Mouse (Mus musculus): ENCODE measurements around the gene Lamp2. TPM values are rescaled to one million over a fixed set of nuclear protein-coding genes. Genes with fewer than 3 reads are reported as not detected.
A peak's percentile ranks its signal among the peaks of the same experiment; 100 is the strongest.
"Not testable (repeated sequence)": the region's sequence is repeated elsewhere in the genome, so short reads cannot be mapped to it uniquely, and the experiment has no call there.

The Lamp2 gene
- total RNA-seq (2014; rRNA removed; ENCODE audit: low replicate concordance) (135 and 142 TPM in 2 replicates), polyA plus RNA-seq (2015; fragmentation: Nextera tagmentation; extraction: Ambion mirVana) (111 and 113 TPM in 2 replicates)

DNA sequence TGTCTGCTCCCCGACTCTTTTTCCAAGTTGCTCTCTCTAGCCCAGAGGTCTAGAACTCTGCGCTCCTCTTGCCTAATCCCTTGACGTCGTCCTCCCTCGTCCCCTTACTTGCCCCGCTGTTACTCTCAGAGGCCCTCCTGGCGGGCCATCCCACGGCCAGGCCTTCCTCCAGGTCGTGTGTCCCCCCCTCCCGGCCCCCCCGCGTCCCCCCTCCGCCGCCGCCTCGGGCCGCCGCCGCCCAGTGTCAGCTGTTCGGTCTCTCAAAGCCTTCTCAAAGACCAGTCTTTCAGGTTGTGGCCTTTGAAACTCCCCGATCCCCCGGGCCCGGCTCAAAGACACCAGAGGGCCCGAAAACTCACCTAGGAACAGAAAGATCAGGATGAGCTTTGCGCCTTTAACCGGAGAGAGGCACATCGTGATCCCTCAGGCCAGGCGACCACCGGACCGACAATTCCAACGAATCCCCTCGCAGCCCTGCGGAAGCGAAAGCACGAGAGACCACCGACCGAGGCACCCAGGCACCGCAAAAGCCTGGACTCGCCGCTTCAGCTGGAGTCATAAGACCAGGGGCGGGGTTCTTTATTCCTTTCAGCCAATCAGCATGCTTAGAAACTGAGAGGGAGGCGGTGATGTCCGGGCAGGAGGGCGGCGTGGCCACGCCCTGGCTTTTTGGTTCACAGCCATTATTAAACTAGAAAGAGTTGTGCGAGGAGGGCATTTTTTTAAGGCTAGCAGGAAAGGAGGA is at the start of gene Lamp2:
Lamp2 (minus strand) TSS at position 565 of the 745 bp plus-strand sequence.
- peak within 1 kb of the TSS; percentile 73 for H3K4me3 ChIP-seq (ENCODE audit: low read depth, low read length)
- TF ChIP-seq CTCF (IDR thresholded peaks at IDR 0.05; ENCODE audit: low read depth) (no peak), EP300 (IDR thresholded peaks at IDR 0.05; ENCODE audit: low read depth) (peak; percentile 14; the same call in 1 of the 2 replicates)
- no peaks in the 10 kb centered on the region for H3K27me3 ChIP-seq (ENCODE audit: control insufficient read depth, insufficient read depth, low read length)
- peak within 1 kb of the TSS; percentile 65 for H3K4me2 ChIP-seq (ENCODE audit: low read depth, low read length)
- H3K27ac ChIP-seq (ENCODE audit: low read depth): peak within 1 kb of the TSS; percentile 89
- peaks cover 7% of the 10 kb centered on the region; the same call in 1 of the 2 replicates for H3K36me3 ChIP-seq (replicated peaks; ENCODE audit: control insufficient read depth, insufficient read depth, low read length)
- H3K9me3 ChIP-seq (replicated peaks; ENCODE audit: control insufficient read depth, low read length): no peaks in the 10 kb centered on the region
- peaks cover 3% of the 10 kb centered on the region; the same call in 1 of the 2 replicates for H3K4me1 ChIP-seq (ENCODE audit: control insufficient read depth, insufficient read depth)
- ATAC-seq (ENCODE audit: insufficient read depth, low read depth) (peak; percentile 97), DNase-seq (ENCODE audit: low spot score) (peak; percentile 88)
- WGBS: 18% methylated on average over 47 of the region's 47 CpGs
- H3K9ac ChIP-seq (replicated peaks; ENCODE audit: low read depth, low read length): peak within 1 kb of the TSS; percentile 78

DNA sequence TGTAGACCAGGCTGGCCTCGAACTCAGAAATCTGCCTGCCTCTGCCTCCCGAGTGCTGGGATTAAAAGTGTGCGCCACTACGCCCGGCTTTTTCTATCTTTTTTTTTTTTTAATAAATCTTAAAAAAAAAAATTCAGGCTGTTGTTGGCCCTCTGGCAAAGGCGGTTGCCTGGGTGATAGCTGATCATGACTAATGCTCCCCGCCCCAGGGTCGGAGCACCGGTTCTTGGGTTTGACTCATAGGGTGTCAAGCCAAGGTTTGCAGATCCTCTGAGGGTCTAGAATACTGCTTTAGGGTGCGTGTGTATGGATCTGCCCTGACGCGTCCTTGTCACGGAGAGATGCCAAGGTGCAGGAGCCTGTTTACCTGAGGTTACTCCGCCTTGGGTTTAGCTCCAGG is 48.6 kb upstream of the Lamp2 start:
- Histone ChIP-seq H3K9me3 (replicated peaks; ENCODE audit: control insufficient read depth, low read length) (no peaks in the 10 kb centered on the region), H3K9ac (replicated peaks; ENCODE audit: low read depth, low read length) (no peak overlapping the region), H3K4me2 (ENCODE audit: low read depth, low read length) (no peak overlapping the region), H3K27ac (ENCODE audit: low read depth) (no peak overlapping the region), H3K4me3 (ENCODE audit: low read depth, low read length) (no peak overlapping the region), H3K36me3 (replicated peaks; ENCODE audit: control insufficient read depth, insufficient read depth, low read length) (no peaks in the 10 kb centered on the region), H3K27me3 (ENCODE audit: control insufficient read depth, insufficient read depth, low read length) (no peaks in the 10 kb centered on the region), H3K4me1 (ENCODE audit: control insufficient read depth, insufficient read depth) (no peaks in the 10 kb centered on the region)
- ATAC-seq (ENCODE audit: insufficient read depth, low read depth) (no peak), DNase-seq (ENCODE audit: low spot score) (no peak)
- WGBS: 79% methylated on average over 13 of the region's 14 CpGs
- no peak for TF ChIP-seq CTCF (IDR thresholded peaks at IDR 0.05; ENCODE audit: low read depth)
- no peak for TF ChIP-seq EP300 (IDR thresholded peaks at IDR 0.05; ENCODE audit: low read depth)

DNA sequence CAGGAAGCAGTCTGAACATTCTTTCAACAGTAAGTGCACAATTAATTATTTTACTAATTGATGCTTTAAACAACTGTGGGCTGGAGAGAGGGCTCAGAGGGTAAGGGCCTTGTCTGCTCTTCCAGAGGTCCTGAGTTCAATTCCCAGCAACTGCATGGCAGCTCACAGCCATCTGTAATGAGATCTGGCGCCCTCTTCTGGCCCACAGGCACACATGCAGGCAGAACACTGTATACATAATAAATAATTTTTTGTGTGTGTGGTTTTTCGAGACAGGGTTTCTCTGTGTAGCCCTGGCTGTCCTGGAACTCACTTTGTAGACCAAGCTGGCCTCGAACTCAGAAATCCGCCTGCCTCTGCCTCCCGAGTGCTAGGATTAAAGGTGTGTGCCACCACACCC is 45.9 kb upstream of the Lamp2 start:
- H3K4me3 ChIP-seq (ENCODE audit: low read depth, low read length); H3K27ac ChIP-seq (ENCODE audit: low read depth); ATAC-seq (ENCODE audit: insufficient read depth, low read depth); DNase-seq (ENCODE audit: low spot score); H3K36me3 ChIP-seq (replicated peaks; ENCODE audit: control insufficient read depth, insufficient read depth, low read length); H3K4me2 ChIP-seq (ENCODE audit: low read depth, low read length); H3K9me3 ChIP-seq (replicated peaks; ENCODE audit: control insufficient read depth, low read length); H3K4me1 ChIP-seq (ENCODE audit: control insufficient read depth, insufficient read depth); H3K9ac ChIP-seq (replicated peaks; ENCODE audit: low read depth, low read length); H3K27me3 ChIP-seq (ENCODE audit: control insufficient read depth, insufficient read depth, low read length): not testable (repeated sequence)
- WGBS: 64% methylated on average over 5 of the region's 5 CpGs

DNA sequence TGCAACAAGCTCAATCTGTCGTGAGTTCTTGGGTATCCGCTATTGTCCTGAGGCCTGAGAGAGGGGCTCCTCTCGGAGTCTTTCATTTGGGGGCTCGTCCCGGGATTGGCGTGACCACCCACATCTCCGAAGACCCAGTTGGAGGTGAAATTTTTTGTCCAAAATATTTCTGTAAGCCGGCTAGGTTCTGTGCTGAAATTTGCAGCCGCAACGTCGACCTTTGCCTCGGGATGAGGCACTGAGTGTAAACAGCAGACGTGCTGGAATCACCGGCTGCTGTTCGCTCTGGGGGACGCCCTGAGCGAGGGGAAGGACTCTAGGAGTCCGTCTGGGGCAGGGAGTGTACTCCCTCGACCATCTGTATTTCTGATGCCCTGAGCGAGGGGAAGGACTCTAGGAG is 29.2 kb upstream of the Lamp2 start:
- not testable (repeated sequence) for DNase-seq (ENCODE audit: low spot score); H3K36me3 ChIP-seq (replicated peaks; ENCODE audit: control insufficient read depth, insufficient read depth, low read length); H3K27me3 ChIP-seq (ENCODE audit: control insufficient read depth, insufficient read depth, low read length); H3K9ac ChIP-seq (replicated peaks; ENCODE audit: low read depth, low read length); H3K27ac ChIP-seq (ENCODE audit: low read depth); H3K4me2 ChIP-seq (ENCODE audit: low read depth, low read length); H3K4me3 ChIP-seq (ENCODE audit: low read depth, low read length); H3K9me3 ChIP-seq (replicated peaks; ENCODE audit: control insufficient read depth, low read length); H3K4me1 ChIP-seq (ENCODE audit: control insufficient read depth, insufficient read depth); ATAC-seq (ENCODE audit: insufficient read depth, low read depth)
- 23% methylated on average over 20 of the region's 20 CpGs for WGBS

DNA sequence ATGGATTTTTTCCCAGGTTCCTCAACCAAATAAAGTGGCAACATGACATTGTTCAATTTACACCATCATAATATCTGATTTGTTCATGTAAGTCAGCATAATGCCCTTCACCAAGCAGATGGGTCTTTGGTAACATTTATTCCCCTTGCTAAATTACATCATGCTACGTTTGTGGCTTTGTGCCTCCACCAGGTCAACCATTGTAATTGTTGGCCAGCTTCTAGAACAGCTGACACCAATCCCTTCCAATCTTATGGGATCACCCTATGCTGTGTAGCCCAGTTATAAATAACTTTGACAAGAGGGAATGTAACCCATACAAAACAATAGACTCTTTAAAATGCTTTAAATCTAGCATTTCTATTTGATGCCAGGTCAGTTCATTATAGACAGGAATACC is 22.3 kb upstream of the Lamp2 start:
- H3K4me2 ChIP-seq (ENCODE audit: low read depth, low read length): no peak overlapping the region
- 45% methylated on average over 1 of the region's 1 CpGs for WGBS

More for the DNA sequence above, 22.3 kb upstream of the Lamp2 start:
- Histone ChIP-seq H3K9me3 (replicated peaks; ENCODE audit: control insufficient read depth, low read length) (no peaks in the 10 kb centered on the region), H3K27ac (ENCODE audit: low read depth) (no peak overlapping the region), H3K4me1 (ENCODE audit: control insufficient read depth, insufficient read depth) (no peaks in the 10 kb centered on the region), H3K27me3 (ENCODE audit: control insufficient read depth, insufficient read depth, low read length) (no peaks in the 10 kb centered on the region), H3K9ac (replicated peaks; ENCODE audit: low read depth, low read length) (no peak overlapping the region), H3K4me3 (ENCODE audit: low read depth, low read length) (no peak overlapping the region), H3K36me3 (replicated peaks; ENCODE audit: control insufficient read depth, insufficient read depth, low read length) (no peaks in the 10 kb centered on the region)
- no peak for DNase-seq (ENCODE audit: low spot score)
- ATAC-seq (ENCODE audit: insufficient read depth, low read depth): no peak
- no peak for TF ChIP-seq EP300 (IDR thresholded peaks at IDR 0.05; ENCODE audit: low read depth)
- TF ChIP-seq CTCF (IDR thresholded peaks at IDR 0.05; ENCODE audit: low read depth): no peak

Measured in heart, postnatal 0 days (tissue).